In genomic region chr4:120227224-120227623, GRCm38 (mm10) we compare ENCODE assay signal across 18 mouse cellular contexts. TPM values are rescaled to one million over a fixed set of nuclear protein-coding genes. Genes with fewer than 3 reads are reported as not detected.
DNase-seq lines count a peak whose midpoint lies in the region; ATAC-seq and TF ChIP-seq lines count a peak whose summit lies in the region.
"Had no signal": no experiment of that assay in that cellular context is flagged by ENCODE, and none has a peak within 500 bp of the region (broad histone marks: within the 10 kb centered on the region; RNA-seq: fewer than 3 reads in every experiment).

No protein-coding gene starts in this region.

- no peaks in the 10 kb centered on the region for H3K27me3 ChIP-seq in lung, embryonic 14.5 days (ENCODE audit: insufficient read depth, low read length)

- no peak for TF ChIP-seq CTCF in lung, embryonic 14.5 days (IDR thresholded peaks at IDR 0.05; ENCODE audit: low read depth)

- no peak overlapping the region for H3K4me2 ChIP-seq in lung, embryonic 14.5 days
- H3K4me2 ChIP-seq: hindbrain, embryonic 14.5 days; liver, embryonic 13.5 days had no signal

- ATAC-seq in cerebellum, adult (ENCODE audit: insufficient number of reproducible peaks, low FRiP score, low TSS enrichment) = no peak
- no peak for ATAC-seq in lung, embryonic 14.5 days (ENCODE audit: insufficient read depth)
- ATAC-seq: lung, postnatal 0 days had no signal

- H3K36me3 ChIP-seq in lung, embryonic 14.5 days (ENCODE audit: insufficient read depth) = no peaks in the 10 kb centered on the region
- H3K36me3 ChIP-seq: G1E; liver, embryonic 13.5 days had no signal

- no peaks in the 10 kb centered on the region for H3K4me1 ChIP-seq in lung, embryonic 14.5 days (ENCODE audit: insufficient read depth)
- H3K4me1 ChIP-seq: liver, embryonic 13.5 days; megakaryocyte, embryonic 14.5 days had no signal

- DNase-seq in cerebellum, postnatal 14 days = peak; percentile 45 to 58
- DNase-seq in lung, embryonic 14.5 days = peak; percentile 14
- DNase-seq in lung, postnatal 36 days = no peak
- peak; percentile 37 for DNase-seq in MN1 (ENCODE audit: low spot score)
- DNase-seq in brain, adult 2 months (ENCODE audit: low read depth, low spot score) = peak; percentile 29
- no peak for DNase-seq in yolk sac, embryonic 10.5 days (ENCODE audit: low spot score)
- no peak for DNase-seq in thymus, postnatal 14 days
- DNase-seq: cerebellum, postnatal 25 days; kidney, adult 2 months; kidney, postnatal 25 days; layer of hippocampus, adult 9-11 months; liver, embryonic 13.5 days had no signal

- H3K9me3 ChIP-seq in lung, embryonic 14.5 days (ENCODE audit: low read depth, low read length) = no peaks in the 10 kb centered on the region
- H3K9me3 ChIP-seq: liver, embryonic 13.5 days; megakaryocyte, embryonic 14.5 days had no signal

- no peak overlapping the region for H3K27ac ChIP-seq in lung, embryonic 14.5 days (ENCODE audit: low read depth)
- H3K27ac ChIP-seq: hindbrain, embryonic 14.5 days; liver, embryonic 13.5 days had no signal

- no peak overlapping the region for H3K9ac ChIP-seq in lung, embryonic 14.5 days
- H3K9ac ChIP-seq: hindbrain, embryonic 14.5 days; liver, embryonic 13.5 days had no signal

- WGBS in lung, embryonic 14.5 days = 29% methylated on average over 2 of the region's 2 CpGs

- H3K4me3 ChIP-seq in lung, embryonic 14.5 days (ENCODE audit: low read depth, low read length) = no peak overlapping the region
- H3K4me3 ChIP-seq: liver, embryonic 13.5 days; megakaryocyte, embryonic 14.5 days had no signal

RNA-seq across cellular contexts. Expression of gene Foxo6, which starts 59.9 kb away (rescaled TPM):
- polyA plus RNA-seq in lung, embryonic 14.5 days (2014; fragmentation: Nextera tagmentation; extraction: Ambion mirVana) = 0.11 and 0.34 TPM in 2 replicates
- polyA plus RNA-seq: G1E; liver, embryonic 13.5 days; thymus, postnatal 0 days had no signal

Comparison
In these comparisons a context has a peak if more than half of its experiments do, and no peak if none do; other contexts are left out.
1. DNase-seq: peak in cerebellum, postnatal 14 days (2 of 2), lung, embryonic 14.5 days (single experiment), MN1 (single experiment) and brain, adult 2 months (single experiment); none in lung, postnatal 36 days (single experiment), yolk sac, embryonic 10.5 days (single experiment) and thymus, postnatal 14 days (single experiment).